Mouse (Mus musculus) heart, adult 2 months (tissue): ENCODE measurements around the gene Npas4.

ENCODE experiments used
- CTCF ChIP-seq: fragments of 200-600 bp; IDR thresholded peaks from 2 replicates; pipeline ENCODE4 v1.8.1; 2022; ENCODE audit warnings: antibody characterized with exemption, mild to moderate bottlenecking, moderate library complexity
- EP300 ChIP-seq: fragments of 200-500 bp; IDR thresholded peaks from 2 replicates; pipeline ENCODE4 v1.6.1; 2011; ENCODE audit warnings: low read depth, low read length, control low read depth; ENCODE audit not compliant: insufficient read depth
- POLR2A ChIP-seq: fragments of 200-500 bp; IDR thresholded peaks from 2 replicates; pipeline ENCODE4 v1.6.1; 2011; ENCODE audit warnings: mild to moderate bottlenecking, low read depth, low read length, control low read depth; ENCODE audit not compliant: insufficient read depth

GRCm38 (mm10) chr19:4942551-4943252 is 47.4 kb downstream of the Npas4 start, which contains the start of gene Peli3:
- TF ChIP-seq CTCF = no peak
- no peak for TF ChIP-seq EP300
- no peak for TF ChIP-seq POLR2A
